Mouse (Mus musculus): ENCODE results near the gene Plscr1. TPM values are rescaled to one million over a fixed set of nuclear protein-coding genes. Genes with fewer than 3 reads are reported as not detected.
A peak's percentile ranks its signal among the peaks of the same experiment; 100 is the strongest.

The Plscr1 gene
- total RNA-seq (2012; rRNA removed), result 5.5 and 7.3 TPM in 2 replicates
- polyA plus RNA-seq (2012; ENCODE audit: insufficient read depth in 1 of 2, insufficient read length in 2 of 2, low read depth in 1 of 2, low replicate concordance in 2 of 2, missing spikeins in 1 of 2), result 1 to 10 TPM in 1 of 2 experiments, not detected in 1; 9.5 TPM

- Histone ChIP-seq H3K36me3 (ENCODE audit: control insufficient read depth in 1 of 2, insufficient read depth in 2 of 2, low read length in 2 of 2) (peaks cover 0 to 10% of the 10 kb centered on the region in 2 experiments; a peak in 2 of 4 replicates), H3K4me3 (ENCODE audit: control insufficient read depth in 1 of 2, insufficient read depth in 1 of 2, low read depth in 2 of 2, low read length in 2 of 2) (peak within 1 kb of the TSS; percentile 83 to 86), H3K27me3 (ENCODE audit: control insufficient read depth in 1 of 2, insufficient read depth in 2 of 2, low read length in 2 of 2) (no peaks in the 10 kb centered on the region), H3K27ac (ENCODE audit: control insufficient read depth, low read depth, low read length) (peak within 1 kb of the TSS; percentile 45), H3K9ac (ENCODE audit: control insufficient read depth, low read depth, low read length, poor library complexity, severe bottlenecking) (peak within 1 kb of the TSS; percentile 81), H3K9me3 (replicated peaks; ENCODE audit: insufficient read depth, low read length) (no peaks in the 10 kb centered on the region), H3K79me2 (ENCODE audit: control insufficient read depth, insufficient read depth, low read length, poor library complexity) (peaks cover 2% of the 10 kb centered on the region; the same call in 1 of the 2 replicates), H3K4me1 (ENCODE audit: control insufficient read depth in 1 of 2, insufficient read depth in 2 of 2, low read length in 2 of 2) (peaks cover 0 to 9% of the 10 kb centered on the region in 2 experiments; a peak in 2 of 4 replicates)
- no peak for TF ChIP-seq EP300 (IDR thresholded peaks at IDR 0.05; ENCODE audit: low read depth in 1 of 2, low read length in 2 of 2)
- TF ChIP-seq RCOR1 (IDR thresholded peaks at IDR 0.05; ENCODE audit: low read depth, low read length), result no peak
- no peak for TF ChIP-seq TAL1 (IDR thresholded peaks at IDR 0.05; ENCODE audit: low read length)
- TF ChIP-seq USF2 (IDR thresholded peaks at IDR 0.05; ENCODE audit: borderline replicate concordance in 1 of 2, insufficient read depth in 1 of 2, low read depth in 1 of 2, low read length in 2 of 2), result no peak
- TF ChIP-seq ETS1 (IDR thresholded peaks at IDR 0.05; ENCODE audit: low read depth, low read length), result no peak
- TF ChIP-seq ZC3H11A (IDR thresholded peaks at IDR 0.05; ENCODE audit: low read depth, low read length), result no peak
- TF ChIP-seq ZNF384 (IDR thresholded peaks at IDR 0.05; ENCODE audit: low read depth, low read length), result no peak
- no peak for TF ChIP-seq GATA1 (IDR thresholded peaks at IDR 0.05; ENCODE audit: low read depth, low read length)
- DNase-seq (ENCODE audit: low read depth, low spot score), result peak; percentile 27
These were observed at the start of gene Plscr1 for GRCm38 (mm10) chr9:92249447-92249852. TSS of gene Plscr1 (plus strand) at chr9:92249750.

- no peak for DNase-seq (ENCODE audit: low read depth, low spot score)
These were observed 45.2 kb upstream of the Plscr1 start for GRCm38 (mm10) chr9:92204397-92204796.

More at GRCm38 (mm10) chr9:92204397-92204796, 45.2 kb upstream of the Plscr1 start:
- H3K4me1 ChIP-seq (ENCODE audit: control insufficient read depth in 1 of 2, insufficient read depth in 2 of 2, low read length in 2 of 2), result peaks cover 0 to 4% of the 10 kb centered on the region in 2 experiments; a peak in 2 of 4 replicates
- H3K36me3 ChIP-seq (ENCODE audit: control insufficient read depth in 1 of 2, insufficient read depth in 2 of 2, low read length in 2 of 2), result peaks cover 0 to 4% of the 10 kb centered on the region in 2 experiments; a peak in 1 of 4 replicates
- H3K27ac ChIP-seq (ENCODE audit: control insufficient read depth, low read depth, low read length), result no peak overlapping the region
- peaks cover 2% of the 10 kb centered on the region in 2 experiments for H3K27me3 ChIP-seq (ENCODE audit: control insufficient read depth in 1 of 2, insufficient read depth in 2 of 2, low read length in 2 of 2)
- TF ChIP-seq TBP (IDR thresholded peaks at IDR 0.05; ENCODE audit: low read depth, low read length) (no peak), MAX (IDR thresholded peaks at IDR 0.05; ENCODE audit: low read length) (no peak), POLR2AphosphoS5 (IDR thresholded peaks at IDR 0.05; ENCODE audit: borderline replicate concordance, low read depth, low read length) (no peak), UBTF (IDR thresholded peaks at IDR 0.05; ENCODE audit: borderline replicate concordance, insufficient read depth, low read depth, low read length) (no peak), MXI1 (IDR thresholded peaks at IDR 0.05; ENCODE audit: low read depth, low read length) (no peak), CHD2 (IDR thresholded peaks at IDR 0.05; ENCODE audit: low read length) (no peak), MEF2A (IDR thresholded peaks at IDR 0.05; ENCODE audit: extremely low read depth, insufficient replicate concordance, low read depth, low read length, poor library complexity, severe bottlenecking) (no peak), MYC (IDR thresholded peaks at IDR 0.05; ENCODE audit: low read depth, low read length) (no peak), KAT2A (conservative IDR thresholded peaks at IDR 0.05; ENCODE audit: low read depth, low read length) (no peak), ELF1 (IDR thresholded peaks at IDR 0.05; ENCODE audit: low read depth, low read length) (no peak), POLR2AphosphoS2 (IDR thresholded peaks at IDR 0.05; ENCODE audit: low read length) (no peak), ZKSCAN1 (IDR thresholded peaks at IDR 0.05; ENCODE audit: low read depth, low read length) (no peak), RCOR1 (IDR thresholded peaks at IDR 0.05; ENCODE audit: low read depth, low read length) (no peak), ZMIZ1 (IDR thresholded peaks at IDR 0.05; ENCODE audit: low read depth, low read length) (no peak), MAFK (IDR thresholded peaks at IDR 0.05; ENCODE audit: borderline replicate concordance, low read depth, low read length) (no peak), GABPA (IDR thresholded peaks at IDR 0.05; ENCODE audit: low read depth, low read length) (no peak), BHLHE40 (IDR thresholded peaks at IDR 0.05; ENCODE audit: borderline replicate concordance, low read depth, low read length) (no peak)
- no peak overlapping the region for H3K4me3 ChIP-seq (ENCODE audit: control insufficient read depth in 1 of 2, insufficient read depth in 1 of 2, low read depth in 2 of 2, low read length in 2 of 2)
- H3K79me2 ChIP-seq (ENCODE audit: control insufficient read depth, insufficient read depth, low read length, poor library complexity), result no peaks in the 10 kb centered on the region
- no peak overlapping the region for H3K9ac ChIP-seq (ENCODE audit: control insufficient read depth, low read depth, low read length, poor library complexity, severe bottlenecking)
- H3K9me3 ChIP-seq (replicated peaks; ENCODE audit: insufficient read depth, low read length), result no peaks in the 10 kb centered on the region

All from MEL (cell line).